Mouse (Mus musculus): ENCODE measurements around the gene Serac1. TPM values are rescaled to one million over a fixed set of nuclear protein-coding genes. Genes with fewer than 3 reads are reported as not detected.
"Not testable (repeated sequence)": the region's sequence is repeated elsewhere in the genome, so short reads cannot be mapped to it uniquely, and the experiment has no call there.

The Serac1 gene
- polyA plus RNA-seq, 1 experiment from 2014 or later = 5.3 TPM

DNA sequence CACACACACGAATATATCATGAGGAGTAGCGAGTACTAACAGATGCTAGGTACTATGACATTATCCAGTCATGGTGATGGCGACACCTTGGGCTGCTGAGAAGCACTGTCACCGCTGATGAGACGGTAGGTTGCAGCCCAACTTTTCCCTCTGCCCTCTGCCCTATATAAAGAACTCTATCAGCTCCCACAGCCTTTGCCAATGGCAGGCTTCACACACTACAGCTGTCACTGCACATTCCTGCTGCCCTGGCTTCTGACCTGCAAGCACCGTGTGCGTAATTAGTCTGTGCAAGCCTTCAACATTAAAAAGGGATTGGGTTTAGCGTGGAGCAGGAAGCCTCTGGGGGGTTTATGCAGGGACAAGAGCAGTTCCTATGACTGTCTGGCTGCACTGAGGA is 16.7 kb downstream of the Serac1 start:
- 87% methylated on average over 8 of the region's 8 CpGs for WGBS
- H3K4me1 ChIP-seq (replicated peaks) = no peaks in the 10 kb centered on the region

GRCm38 (mm10) chr17:6054934-6055355 is 24.6 kb downstream of the Serac1 start:
- Histone ChIP-seq H3K4me2 (replicated peaks) (no peak overlapping the region), H3K4me3 (replicated peaks) (no peak overlapping the region), H3K27ac (no peak overlapping the region), H3K27me3 (replicated peaks) (no peaks in the 10 kb centered on the region), H3K4me1 (replicated peaks) (no peaks in the 10 kb centered on the region), H3K9me3 (no peaks in the 10 kb centered on the region), H3K9ac (no peak overlapping the region), H3K36me3 (no peaks in the 10 kb centered on the region)
- 26% methylated on average over 5 of the region's 5 CpGs for WGBS
- no peak for ATAC-seq

More for the DNA sequence above, 16.7 kb downstream of the Serac1 start:
- no peak overlapping the region for H3K27ac ChIP-seq
- H3K27me3 ChIP-seq (replicated peaks) = no peaks in the 10 kb centered on the region
- H3K9me3 ChIP-seq = no peaks in the 10 kb centered on the region
- no peak for ATAC-seq
- 0 out of 2 replicates have a peak, but pooled peaks cover 5% of the 10 kb centered on the region for H3K36me3 ChIP-seq
- no peak overlapping the region for H3K4me2 ChIP-seq (replicated peaks)
- no peak overlapping the region for H3K9ac ChIP-seq
- no peak overlapping the region for H3K4me3 ChIP-seq (replicated peaks)

DNA sequence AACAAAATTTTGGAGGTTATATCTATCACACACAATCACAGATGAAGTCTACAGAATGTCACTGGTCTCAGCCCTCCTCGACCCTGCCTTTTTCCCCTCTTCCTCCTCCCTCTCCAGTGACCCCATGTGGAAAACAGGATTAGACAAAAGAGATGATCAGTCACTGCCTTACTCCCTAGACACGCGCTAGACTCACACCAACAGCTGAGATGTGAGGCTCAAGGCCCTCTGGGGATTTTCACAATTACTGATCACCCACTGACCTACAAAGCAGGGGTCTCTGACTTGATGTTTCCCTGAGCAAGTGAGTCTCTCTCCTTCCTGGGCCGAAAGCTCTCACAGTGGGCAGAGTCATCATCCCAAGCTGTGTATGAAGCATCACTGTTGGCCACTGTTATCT is 26.7 kb downstream of the Serac1 start:
- WGBS = 76% methylated on average over 4 of the region's 4 CpGs
- no peak overlapping the region for H3K9ac ChIP-seq
- H3K27me3 ChIP-seq (replicated peaks) = no peaks in the 10 kb centered on the region
- no peak overlapping the region for H3K27ac ChIP-seq
- no peak overlapping the region for H3K4me3 ChIP-seq (replicated peaks)
- no peak for ATAC-seq
- H3K9me3 ChIP-seq = no peaks in the 10 kb centered on the region
- no peaks in the 10 kb centered on the region for H3K4me1 ChIP-seq (replicated peaks)
- H3K36me3 ChIP-seq = 0 out of 2 replicates have a peak, but pooled peaks cover 3% of the 10 kb centered on the region
- no peak overlapping the region for H3K4me2 ChIP-seq (replicated peaks)

- Histone ChIP-seq H3K27me3 (replicated peaks) (no peaks in the 10 kb centered on the region), H3K4me2 (replicated peaks) (no peak overlapping the region), H3K4me1 (replicated peaks) (no peaks in the 10 kb centered on the region), H3K4me3 (replicated peaks) (no peak overlapping the region), H3K9ac (no peak overlapping the region), H3K9me3 (no peaks in the 10 kb centered on the region), H3K27ac (no peak overlapping the region), H3K36me3 (peaks cover 16% of the 10 kb centered on the region; the same call in 1 of the 2 replicates)
- 83% methylated on average over 10 of the region's 10 CpGs for WGBS
- peak; percentile 51 for ATAC-seq
These were observed 42.0 kb downstream of the Serac1 start for GRCm38 (mm10) chr17:6037507-6037906.

GRCm38 (mm10) chr17:6036872-6037271 is 42.7 kb downstream of the Serac1 start:
- Histone ChIP-seq H3K27me3 (replicated peaks) (no peaks in the 10 kb centered on the region), H3K4me1 (replicated peaks) (no peaks in the 10 kb centered on the region), H3K36me3 (peaks cover 16% of the 10 kb centered on the region; the same call in 1 of the 2 replicates), H3K9me3 (no peaks in the 10 kb centered on the region), H3K4me3 (replicated peaks) (no peak overlapping the region), H3K27ac (no peak overlapping the region), H3K4me2 (replicated peaks) (no peak overlapping the region), H3K9ac (no peak overlapping the region)
- 87% methylated on average over 11 of the region's 11 CpGs for WGBS
- no peak; the same call in none of the 2 replicates for ATAC-seq

DNA sequence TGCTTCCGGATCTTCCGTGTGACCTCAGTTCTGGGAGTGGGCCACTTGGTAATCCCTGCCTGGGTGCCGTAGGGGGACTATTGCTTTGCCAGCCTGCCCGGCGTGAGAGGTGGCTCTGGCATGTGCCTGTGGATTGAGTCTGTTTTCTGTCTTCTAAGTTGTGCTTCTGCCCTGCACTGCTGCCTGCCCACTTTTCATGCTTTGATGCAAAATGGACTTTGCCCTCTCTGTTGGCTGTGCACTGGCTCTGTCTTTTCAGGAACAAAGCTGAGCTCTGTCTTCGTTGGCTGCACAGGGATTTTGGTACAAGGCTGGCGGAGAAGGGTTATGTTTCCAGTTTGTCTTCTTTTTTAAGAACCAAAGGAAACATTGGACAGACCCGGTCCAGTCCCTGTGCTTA is 43.1 kb downstream of the Serac1 start:
- Histone ChIP-seq H3K4me2 (replicated peaks) (no peak overlapping the region), H3K4me1 (replicated peaks) (no peaks in the 10 kb centered on the region), H3K4me3 (replicated peaks) (no peak overlapping the region), H3K27ac (no peak overlapping the region), H3K27me3 (replicated peaks) (no peaks in the 10 kb centered on the region), H3K36me3 (peaks cover 16% of the 10 kb centered on the region; the same call in 1 of the 2 replicates), H3K9me3 (no peaks in the 10 kb centered on the region), H3K9ac (no peak overlapping the region)
- 68% methylated on average over 8 of the region's 8 CpGs for WGBS
- ATAC-seq = peak; percentile 87

DNA sequence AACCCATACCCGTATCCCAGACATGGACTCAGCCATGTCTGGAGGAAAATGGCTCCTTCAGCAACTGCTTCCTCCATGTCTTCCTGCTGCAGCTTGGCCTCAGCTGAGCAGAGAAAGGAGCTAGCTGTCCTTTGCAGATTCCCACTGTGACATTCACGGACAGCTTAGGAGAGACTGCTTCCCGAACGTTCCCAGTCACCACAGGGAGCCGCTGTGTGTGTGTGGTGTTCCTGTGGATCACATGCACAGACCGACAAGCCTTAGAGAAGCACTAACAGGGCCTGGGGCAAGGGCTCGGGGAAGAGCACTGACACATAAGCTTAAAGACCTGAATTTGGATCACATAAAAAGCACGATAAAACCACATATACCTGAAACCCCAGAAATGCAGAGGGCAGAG is 43.9 kb downstream of the Serac1 start:
- H3K4me1 ChIP-seq (replicated peaks) = no peaks in the 10 kb centered on the region
- H3K36me3 ChIP-seq = peaks cover 16% of the 10 kb centered on the region; the same call in 1 of the 2 replicates
- H3K9me3 ChIP-seq = no peaks in the 10 kb centered on the region
- H3K4me2 ChIP-seq (replicated peaks) = no peak overlapping the region
- no peak overlapping the region for H3K4me3 ChIP-seq (replicated peaks)
- H3K27me3 ChIP-seq (replicated peaks) = no peaks in the 10 kb centered on the region
- no peak overlapping the region for H3K9ac ChIP-seq
- 68% methylated on average over 8 of the region's 8 CpGs for WGBS
- ATAC-seq = no peak
- H3K27ac ChIP-seq = no peak overlapping the region

DNA sequence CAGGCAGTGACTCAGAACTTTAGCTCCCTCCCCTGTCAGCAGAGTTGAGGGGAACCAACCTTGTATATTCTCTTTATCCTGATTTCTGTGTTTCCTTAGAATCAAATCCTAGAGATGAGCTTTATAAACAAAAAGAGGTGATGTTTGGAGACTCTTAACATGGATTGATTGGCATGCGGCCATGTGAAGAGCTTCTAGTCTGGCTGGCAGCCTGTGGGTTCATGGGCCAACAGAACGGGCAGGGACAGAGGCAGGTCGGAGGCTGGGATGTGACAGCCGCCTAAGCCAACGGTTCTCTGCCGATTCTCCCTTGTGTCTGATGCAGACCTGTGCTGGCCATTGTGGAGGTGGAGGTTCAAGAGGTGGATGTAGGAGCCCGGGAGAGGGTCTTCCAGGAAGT is 53.7 kb downstream of the Serac1 start:
- H3K9ac ChIP-seq = no peak overlapping the region
- no peak overlapping the region for H3K27ac ChIP-seq
- no peaks in the 10 kb centered on the region for H3K27me3 ChIP-seq (replicated peaks)
- peaks cover 24% of the 10 kb centered on the region for H3K36me3 ChIP-seq
- no peak overlapping the region for H3K4me2 ChIP-seq (replicated peaks)
- no peaks in the 10 kb centered on the region for H3K9me3 ChIP-seq
- no peaks in the 10 kb centered on the region for H3K4me1 ChIP-seq (replicated peaks)
- no peak for ATAC-seq
- H3K4me3 ChIP-seq (replicated peaks) = no peak overlapping the region
- WGBS = 91% methylated on average over 7 of the region's 7 CpGs

DNA sequence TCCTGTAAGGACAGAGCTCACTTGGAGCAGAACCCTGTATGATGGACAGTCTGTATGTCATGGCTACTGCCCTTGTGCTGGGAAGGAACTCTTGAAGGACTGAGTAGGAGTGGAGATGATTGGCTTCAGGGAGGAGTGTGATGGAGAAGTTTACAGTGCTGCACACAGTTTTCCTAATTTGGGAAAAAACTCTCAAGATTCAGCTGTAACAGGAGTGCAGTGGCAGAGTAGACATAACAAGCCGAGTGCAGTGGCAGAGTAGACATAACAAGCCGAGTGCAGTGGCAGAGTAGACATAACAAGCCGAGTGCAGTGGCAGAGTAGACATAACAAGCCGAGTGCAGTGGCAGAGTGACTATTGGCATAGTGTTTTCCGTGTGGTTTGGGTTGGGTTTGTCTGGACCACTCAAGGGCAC is 58.2 kb downstream of the Serac1 start:
- H3K4me2 ChIP-seq (replicated peaks); H3K4me1 ChIP-seq (replicated peaks); H3K9me3 ChIP-seq; H3K9ac ChIP-seq; H3K27me3 ChIP-seq (replicated peaks); ATAC-seq; H3K27ac ChIP-seq; H3K4me3 ChIP-seq (replicated peaks): not testable (repeated sequence)
- peaks cover 13% of the 10 kb centered on the region; the same call in 1 of the 2 replicates for H3K36me3 ChIP-seq
- WGBS = 52% methylated on average over 5 of the region's 5 CpGs

- Histone ChIP-seq H3K27ac (no peak overlapping the region), H3K9ac (no peak overlapping the region), H3K36me3 (peaks cover 9% of the 10 kb centered on the region; the same call in 1 of the 2 replicates), H3K27me3 (replicated peaks) (no peaks in the 10 kb centered on the region), H3K4me3 (replicated peaks) (no peak overlapping the region), H3K4me2 (replicated peaks) (no peak overlapping the region), H3K9me3 (no peaks in the 10 kb centered on the region), H3K4me1 (replicated peaks) (peaks cover 13% of the 10 kb centered on the region)
- 64% methylated on average over 7 of the region's 7 CpGs for WGBS
- no peak for ATAC-seq
These were observed 58.9 kb downstream of the Serac1 start for GRCm38 (mm10) chr17:6020636-6021035.

- ATAC-seq = no peak
- Histone ChIP-seq H3K36me3 (peaks cover 6% of the 10 kb centered on the region; the same call in 1 of the 2 replicates), H3K27me3 (replicated peaks) (no peaks in the 10 kb centered on the region), H3K9me3 (no peaks in the 10 kb centered on the region), H3K9ac (no peak overlapping the region), H3K4me2 (replicated peaks) (no peak overlapping the region), H3K27ac (no peak overlapping the region), H3K4me3 (replicated peaks) (no peak overlapping the region), H3K4me1 (replicated peaks) (peaks cover 13% of the 10 kb centered on the region)
- WGBS = 49% methylated on average over 2 of the region's 2 CpGs
These were observed 59.8 kb downstream of the Serac1 start for GRCm38 (mm10) chr17:6019776-6020175.

DNA sequence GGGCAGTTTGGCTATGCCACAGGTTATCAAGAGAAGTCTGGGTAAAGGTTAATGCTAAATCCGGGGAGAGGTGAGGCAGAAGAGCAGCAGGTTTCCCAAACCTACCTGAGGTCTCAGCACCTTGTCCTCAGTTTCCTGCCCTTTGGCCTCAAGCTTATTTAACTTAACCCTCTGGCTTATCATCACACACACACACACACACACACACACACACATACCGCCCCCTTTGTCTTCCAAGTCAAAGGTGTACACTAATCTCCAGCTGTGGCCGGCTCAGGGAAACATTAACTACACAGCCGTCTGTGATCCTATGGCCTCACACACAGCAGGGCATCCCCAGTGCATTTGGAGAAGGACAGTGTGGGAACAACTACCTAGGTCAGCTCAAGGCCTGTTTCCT is 61.2 kb downstream of the Serac1 start:
- Histone ChIP-seq H3K4me3 (replicated peaks) (no peak overlapping the region), H3K4me2 (replicated peaks) (no peak overlapping the region), H3K36me3 (0 out of 2 replicates have a peak, but pooled peaks cover 3% of the 10 kb centered on the region), H3K27me3 (replicated peaks) (no peaks in the 10 kb centered on the region), H3K9me3 (no peaks in the 10 kb centered on the region), H3K9ac (no peak overlapping the region), H3K27ac (peak overlapping the region; percentile 23; the same call in 1 of the 2 replicates), H3K4me1 (replicated peaks) (peaks cover 13% of the 10 kb centered on the region)
- ATAC-seq = peak; percentile 66
- WGBS = 54% methylated on average over 4 of the region's 4 CpGs

GRCm38 (mm10) chr17:6017268-6017667 is 62.3 kb downstream of the Serac1 start:
- H3K9me3 ChIP-seq = no peaks in the 10 kb centered on the region
- 65% methylated on average over 12 of the region's 12 CpGs for WGBS
- no peak for ATAC-seq
- H3K36me3 ChIP-seq = no peaks in the 10 kb centered on the region
- H3K27me3 ChIP-seq (replicated peaks) = no peaks in the 10 kb centered on the region
- H3K4me1 ChIP-seq (replicated peaks) = peaks cover 13% of the 10 kb centered on the region
- H3K4me3 ChIP-seq (replicated peaks) = no peak overlapping the region
- no peak overlapping the region for H3K4me2 ChIP-seq (replicated peaks)
- no peak overlapping the region for H3K27ac ChIP-seq
- H3K9ac ChIP-seq = no peak overlapping the region
